Mouse (Mus musculus) liver, embryonic 11.5 days (tissue): ENCODE measurements around the gene A1cf. TPM values are rescaled to one million over a fixed set of nuclear protein-coding genes. Genes with fewer than 3 reads are reported as not detected.

Source experiments
- ATAC-seq: fragments of 200-750 bp; cut with Nextera tagmentation; replicated peaks from 2 replicates; pipeline ENCODE4 v1.8.0; 2017; ENCODE audit warnings: moderate number of reproducible peaks, mild to moderate bottlenecking, moderate TSS enrichment, moderate library complexity; ENCODE audit not compliant: low FRiP score
- DNase-seq: peaks from one replicate; pipeline ENCODE4 v3.0.0-alpha.2; 2017; ENCODE audit warnings: low spot score
- H3K27ac ChIP-seq: fragments of 300-500 bp; sonication (generic); 2 replicates; pipeline ENCODE4 v1.5.1; 2014; ENCODE audit warnings: mild to moderate bottlenecking, low read depth, low read length, control low read depth
- H3K27me3 ChIP-seq: fragments of 300-500 bp; sonication (generic); replicated peaks from 2 replicates; pipeline ENCODE4 v1.6.1; 2014; ENCODE audit warnings: low read length, mixed read lengths; ENCODE audit not compliant: control insufficient read depth, insufficient read depth
- H3K36me3 ChIP-seq: fragments of 300-500 bp; sonication (generic); 2 replicates; pipeline ENCODE4 v1.6.1; 2014; ENCODE audit warnings: mild to moderate bottlenecking, low read length, moderate library complexity, mixed read lengths; ENCODE audit not compliant: control insufficient read depth, insufficient read depth
- H3K4me1 ChIP-seq: fragments of 300-500 bp; sonication (generic); replicated peaks from 2 replicates; pipeline ENCODE4 v1.6.1; 2014; ENCODE audit warnings: low read length, mixed read lengths; ENCODE audit not compliant: control insufficient read depth, insufficient read depth
- H3K4me2 ChIP-seq: fragments of 300-500 bp; sonication (generic); 2 replicates; pipeline ENCODE4 v1.6.1; 2014; ENCODE audit warnings: mild to moderate bottlenecking, control low read depth, moderate library complexity
- H3K4me3 ChIP-seq: fragments of 300-500 bp; sonication (generic); 2 replicates; pipeline ENCODE4 v1.5.1; 2014; ENCODE audit warnings: low read depth, low read length, control low read depth
- H3K9ac ChIP-seq: fragments of 300-500 bp; sonication (generic); 2 replicates; pipeline ENCODE4 v1.6.1; 2014; ENCODE audit warnings: low read depth, low read length, control low read depth
- H3K9me3 ChIP-seq: fragments of 300-500 bp; sonication (generic); 2 replicates; pipeline ENCODE4 v1.6.1; 2016; ENCODE audit warnings: low read length, inconsistent platforms, mixed read lengths; ENCODE audit not compliant: control insufficient read depth
- WGBS: fragments of 180-500 bp; shearing (Covaris S2); extraction: QIAGEN DNeasy Blood & Tissue Kit; methylation state at CpG from one replicate; pipeline ENCODE4 v1.1.7; 2014; 5-methylcytosine and 5-hydroxymethylcytosine counted together
- polyA plus RNA-seq: library from polyadenylated mRNA; unstranded; fragments of >200 nt; fragmentation: Nextera tagmentation; extraction: Ambion mirVana; gene quantifications from 2 replicates; pipeline ENCODE4 v1.2.1, GENCODE M21; 2014

Gene A1cf
- polyA plus RNA-seq, 1 experiment from 2014 or later = 11.1 TPM

DNA sequence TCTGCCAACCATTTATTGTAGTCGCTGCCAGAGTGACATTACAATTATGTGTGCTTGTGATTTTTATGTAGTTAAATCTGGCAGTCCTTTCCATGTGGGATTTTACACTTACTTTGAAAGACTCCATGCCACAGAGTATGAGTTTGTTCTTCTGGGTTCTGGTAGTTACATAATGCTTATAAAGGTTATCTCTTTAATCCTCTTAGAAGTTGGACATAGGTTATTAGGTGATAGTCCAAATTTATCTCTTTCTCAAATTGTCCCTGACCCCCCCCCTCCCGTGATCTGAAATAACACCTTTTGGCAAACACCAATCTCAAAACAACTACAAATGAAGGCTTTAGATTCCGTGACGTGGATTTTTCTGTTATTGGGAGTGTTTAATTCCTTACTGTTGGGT, 16.0 kb downstream of the A1cf start:
- no peaks in the 10 kb centered on the region for H3K27me3 ChIP-seq
- no peak overlapping the region for H3K4me2 ChIP-seq
- ATAC-seq (no peak), DNase-seq (no peak)
- H3K9ac ChIP-seq = no peak overlapping the region
- WGBS = 71% methylated on average over 4 of the region's 4 CpGs
- H3K36me3 ChIP-seq = no peaks in the 10 kb centered on the region
- H3K4me1 ChIP-seq = no peaks in the 10 kb centered on the region
- no peak overlapping the region for H3K4me3 ChIP-seq
- H3K9me3 ChIP-seq = no peaks in the 10 kb centered on the region
- H3K27ac ChIP-seq = no peak overlapping the region

DNA sequence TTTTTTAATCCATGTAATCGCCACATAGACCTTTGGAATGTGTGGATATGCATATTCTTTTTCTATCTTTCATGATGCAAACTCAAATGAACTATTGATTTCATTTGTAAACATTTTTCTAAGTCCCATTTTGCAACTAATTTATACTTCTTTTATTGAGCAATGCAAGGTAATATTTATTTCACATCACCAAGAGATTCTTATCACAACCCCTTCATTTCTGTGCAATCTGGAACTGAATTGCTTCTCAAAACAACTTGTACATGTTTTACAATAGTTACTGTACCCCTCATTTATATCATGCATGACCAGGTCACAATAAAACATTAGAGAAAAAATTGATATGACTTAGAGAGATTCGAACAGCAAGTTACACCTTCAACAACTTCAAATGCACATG, 18.7 kb downstream of the A1cf start:
- Histone ChIP-seq H3K27ac (no peak overlapping the region), H3K36me3 (no peaks in the 10 kb centered on the region), H3K4me3 (no peak overlapping the region), H3K9me3 (no peaks in the 10 kb centered on the region), H3K4me1 (no peaks in the 10 kb centered on the region), H3K9ac (no peak overlapping the region), H3K4me2 (no peak overlapping the region), H3K27me3 (no peaks in the 10 kb centered on the region)
- 93% methylated on average over 2 of the region's 2 CpGs for WGBS
- no peak for DNase-seq
- no peak for ATAC-seq

DNA sequence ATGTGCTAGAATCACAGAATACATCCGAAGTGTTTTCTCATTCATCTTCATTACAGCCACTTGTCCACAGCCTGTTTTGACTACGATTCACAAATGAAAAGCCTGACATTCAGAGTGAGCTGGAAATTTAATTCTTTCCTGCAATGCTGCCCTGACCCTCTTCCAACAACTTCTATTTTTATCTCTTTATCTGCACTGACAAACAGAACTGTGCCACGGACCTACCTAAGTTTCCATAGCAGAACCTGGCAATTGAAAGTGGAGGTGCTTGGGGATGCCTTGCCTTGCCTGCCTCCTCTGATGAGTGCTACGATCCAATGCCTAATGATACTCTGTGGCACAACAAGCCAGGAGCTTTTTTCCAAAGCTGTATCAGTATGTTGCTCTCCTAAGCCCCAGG, 21.4 kb downstream of the A1cf start:
- whole genome bisulfite sequencing = 60% methylated on average over 4 of the region's 4 CpGs
- no peaks in the 10 kb centered on the region for H3K9me3 ChIP-seq
- H3K27me3 ChIP-seq = no peaks in the 10 kb centered on the region
- no peak overlapping the region for H3K9ac ChIP-seq
- no peak overlapping the region for H3K27ac ChIP-seq
- no peaks in the 10 kb centered on the region for H3K36me3 ChIP-seq
- no peaks in the 10 kb centered on the region for H3K4me1 ChIP-seq
- no peak overlapping the region for H3K4me3 ChIP-seq
- no peak for ATAC-seq
- no peak overlapping the region for H3K4me2 ChIP-seq
- no peak for DNase-seq

DNA sequence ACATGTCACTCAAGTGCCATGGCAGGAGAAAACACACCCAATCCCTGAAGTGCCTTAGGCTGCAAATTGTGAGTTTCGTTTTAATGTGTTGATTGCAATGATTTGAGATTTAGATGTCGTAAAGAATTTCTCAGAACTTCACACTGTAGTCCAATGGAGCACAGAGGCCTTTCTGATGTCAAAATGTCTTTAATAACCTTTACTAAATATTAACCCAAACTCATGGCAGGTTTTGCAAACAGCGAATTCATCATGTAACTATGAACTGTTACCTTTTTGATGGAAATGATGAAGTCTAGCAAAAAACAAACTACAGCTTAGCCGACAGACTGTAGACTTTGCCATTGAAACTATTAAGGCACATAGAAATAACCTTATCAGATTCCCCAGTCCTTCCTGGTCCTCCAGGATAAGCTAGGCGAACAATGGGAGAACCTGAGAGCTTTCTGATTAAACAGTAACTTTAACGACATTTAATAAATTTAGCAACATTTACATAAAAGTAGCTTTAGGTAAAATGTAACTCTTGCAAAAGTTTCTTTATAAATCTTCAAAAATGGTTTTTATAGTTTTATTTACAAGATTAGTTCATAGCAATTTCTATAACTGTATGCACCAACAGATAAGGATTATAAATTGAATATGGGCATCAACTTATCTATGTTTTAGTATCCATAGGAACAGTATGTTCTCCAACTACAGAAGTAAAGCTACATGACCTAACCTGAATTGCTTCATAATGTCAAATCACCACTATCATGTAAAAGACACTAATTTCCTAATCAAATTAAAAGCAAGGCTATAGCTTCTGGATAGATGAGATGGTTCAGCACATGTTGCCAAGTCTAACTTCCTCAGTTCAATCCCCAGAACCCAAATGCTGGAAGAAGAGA, 22.7 kb downstream of the A1cf start:
- Histone ChIP-seq H3K4me3 (no peak overlapping the region), H3K36me3 (no peaks in the 10 kb centered on the region), H3K4me2 (no peak overlapping the region), H3K9ac (no peak overlapping the region), H3K4me1 (no peaks in the 10 kb centered on the region), H3K27ac (no peak overlapping the region), H3K9me3 (no peaks in the 10 kb centered on the region), H3K27me3 (no peaks in the 10 kb centered on the region)
- 73% methylated on average over 6 of the region's 6 CpGs for WGBS
- no peak for ATAC-seq
- no peak for DNase-seq

DNA sequence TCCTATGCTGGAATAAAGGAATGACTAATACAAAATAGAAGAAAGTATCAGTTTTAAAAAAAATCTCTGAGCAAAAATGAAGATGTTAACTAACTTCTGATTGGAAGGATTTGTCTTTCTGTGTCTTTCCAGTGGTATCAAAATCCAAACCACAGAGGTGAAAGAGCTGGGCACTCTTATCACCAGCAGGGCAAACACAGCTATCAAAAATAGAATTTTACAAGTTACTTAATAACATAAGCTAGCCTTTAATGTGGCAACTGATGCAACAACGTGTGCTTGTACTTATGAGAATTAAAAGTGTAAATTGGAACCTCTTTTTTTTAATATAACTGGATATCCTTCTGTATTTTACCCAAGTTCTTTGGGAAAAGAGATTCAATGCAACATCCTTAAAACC, 27.4 kb downstream of the A1cf start:
- Histone ChIP-seq H3K27me3 (no peaks in the 10 kb centered on the region), H3K4me2 (no peak overlapping the region), H3K9me3 (no peaks in the 10 kb centered on the region), H3K27ac (no peak overlapping the region), H3K4me1 (no peaks in the 10 kb centered on the region), H3K9ac (no peak overlapping the region), H3K36me3 (no peaks in the 10 kb centered on the region), H3K4me3 (no peak overlapping the region)
- WGBS = 65% methylated on average over 1 of the region's 1 CpGs
- DNase-seq (no peak), ATAC-seq (no peak)

DNA sequence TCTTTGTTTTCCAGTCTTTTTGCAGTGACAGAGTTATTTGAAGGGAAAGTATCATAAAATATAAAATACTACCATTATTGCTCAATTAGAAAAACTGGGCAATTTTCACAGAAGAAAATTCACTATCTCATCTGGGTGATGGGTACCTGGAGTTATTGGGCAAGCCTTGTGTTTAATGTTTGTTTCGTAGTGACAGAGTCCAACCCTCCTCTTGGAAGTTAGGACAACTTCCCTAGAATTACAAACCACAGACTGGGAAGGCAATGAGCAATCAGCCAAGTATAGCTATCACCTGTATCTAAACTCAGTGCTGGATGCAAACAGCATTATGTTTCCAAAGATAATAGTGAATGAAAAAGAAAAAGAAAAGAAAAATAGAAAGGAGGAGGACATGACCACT, 28.1 kb downstream of the A1cf start:
- DNase-seq = no peak
- Histone ChIP-seq H3K36me3 (no peaks in the 10 kb centered on the region), H3K4me1 (no peaks in the 10 kb centered on the region), H3K9ac (no peak overlapping the region), H3K9me3 (no peaks in the 10 kb centered on the region), H3K27me3 (no peaks in the 10 kb centered on the region), H3K4me2 (no peak overlapping the region), H3K4me3 (no peak overlapping the region), H3K27ac (no peak overlapping the region)
- ATAC-seq = no peak
- whole genome bisulfite sequencing = 65% methylated on average over 1 of the region's 1 CpGs

DNA sequence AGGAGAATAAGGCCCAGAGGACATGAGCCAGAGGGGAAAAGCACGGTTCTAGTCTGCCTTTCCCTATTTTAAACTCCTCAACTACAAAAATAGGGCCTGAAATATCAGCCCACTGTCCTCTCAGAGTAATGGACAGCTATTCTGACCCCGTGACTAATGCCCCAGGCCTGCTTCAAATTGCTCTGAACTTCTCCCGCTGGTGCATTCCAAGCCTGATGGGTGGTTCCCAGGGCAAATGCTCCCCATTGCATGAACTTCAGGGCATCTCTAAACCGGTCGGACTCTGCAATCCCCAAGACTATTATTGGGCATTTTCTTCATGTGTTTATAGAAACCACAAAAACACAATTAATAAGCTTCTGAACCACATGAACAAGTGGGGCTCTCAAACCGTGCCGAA, 37.1 kb downstream of the A1cf start:
- H3K9ac ChIP-seq = no peak overlapping the region
- no peak overlapping the region for H3K4me2 ChIP-seq
- WGBS = 69% methylated on average over 7 of the region's 7 CpGs
- no peak overlapping the region for H3K4me3 ChIP-seq
- no peak for ATAC-seq
- no peak overlapping the region for H3K27ac ChIP-seq
- H3K27me3 ChIP-seq = no peaks in the 10 kb centered on the region
- DNase-seq = no peak
- H3K9me3 ChIP-seq = no peaks in the 10 kb centered on the region
- no peaks in the 10 kb centered on the region for H3K4me1 ChIP-seq
- no peaks in the 10 kb centered on the region for H3K36me3 ChIP-seq

DNA sequence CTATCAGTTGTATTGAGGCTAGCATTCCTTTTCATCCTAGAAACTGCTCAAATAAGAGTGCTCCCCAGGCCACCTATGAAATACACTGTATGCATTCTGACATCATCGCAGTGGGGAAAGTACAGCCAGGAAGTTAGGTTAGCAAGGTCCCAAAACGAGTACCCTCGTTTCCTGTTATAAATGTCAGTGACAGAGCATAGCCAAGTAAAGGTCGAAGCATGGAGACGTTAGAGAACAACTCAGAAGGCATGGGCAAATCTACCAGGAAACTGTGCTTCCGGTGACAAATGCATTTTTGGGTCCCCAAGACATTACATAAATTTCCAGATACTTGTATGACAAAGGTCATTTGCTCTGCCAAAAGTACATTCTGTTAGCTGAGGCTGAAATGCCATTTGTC, 41.9 kb downstream of the A1cf start:
- Histone ChIP-seq H3K9ac (no peak overlapping the region), H3K4me1 (no peaks in the 10 kb centered on the region), H3K36me3 (no peaks in the 10 kb centered on the region), H3K27me3 (no peaks in the 10 kb centered on the region), H3K9me3 (no peaks in the 10 kb centered on the region), H3K4me2 (no peak overlapping the region), H3K4me3 (no peak overlapping the region), H3K27ac (no peak overlapping the region)
- ATAC-seq (no peak), DNase-seq (no peak)
- 43% methylated on average over 6 of the region's 6 CpGs for WGBS

DNA sequence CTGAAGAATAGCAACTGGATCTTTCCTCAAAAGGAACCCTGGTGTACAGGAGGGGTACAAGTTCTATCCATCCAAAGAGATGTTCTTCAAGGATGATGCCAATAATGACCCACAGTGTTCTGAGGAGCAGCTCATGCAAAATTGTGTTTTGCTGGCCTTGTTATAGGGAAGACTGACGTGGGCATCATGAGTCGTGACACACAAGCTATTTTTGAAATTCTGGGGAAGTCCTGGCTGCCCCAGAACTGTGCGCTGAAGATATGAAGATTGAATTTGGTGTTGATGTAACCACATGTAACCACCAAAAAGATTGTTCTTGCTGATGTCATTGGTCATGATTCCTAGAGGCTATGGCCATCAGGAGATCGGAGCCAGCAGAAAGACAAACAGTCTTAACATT, 45.4 kb downstream of the A1cf start:
- no peak for DNase-seq
- 86% methylated on average over 4 of the region's 4 CpGs for WGBS

More for the DNA sequence above, 45.4 kb downstream of the A1cf start:
- Histone ChIP-seq H3K27ac (no peak overlapping the region), H3K27me3 (no peaks in the 10 kb centered on the region), H3K36me3 (no peaks in the 10 kb centered on the region), H3K4me1 (no peaks in the 10 kb centered on the region), H3K9ac (no peak overlapping the region), H3K4me3 (no peak overlapping the region), H3K4me2 (no peak overlapping the region), H3K9me3 (no peaks in the 10 kb centered on the region)
- ATAC-seq = no peak
